Mouse (Mus musculus): ENCODE measurements at regions not wholly inside any gene's neighbourhood (a gene's known extent, or its start where the extent isn't known, plus 50 kb on each side); places are given as distances from the start of the nearest gene placed in this dataset.

DNA sequence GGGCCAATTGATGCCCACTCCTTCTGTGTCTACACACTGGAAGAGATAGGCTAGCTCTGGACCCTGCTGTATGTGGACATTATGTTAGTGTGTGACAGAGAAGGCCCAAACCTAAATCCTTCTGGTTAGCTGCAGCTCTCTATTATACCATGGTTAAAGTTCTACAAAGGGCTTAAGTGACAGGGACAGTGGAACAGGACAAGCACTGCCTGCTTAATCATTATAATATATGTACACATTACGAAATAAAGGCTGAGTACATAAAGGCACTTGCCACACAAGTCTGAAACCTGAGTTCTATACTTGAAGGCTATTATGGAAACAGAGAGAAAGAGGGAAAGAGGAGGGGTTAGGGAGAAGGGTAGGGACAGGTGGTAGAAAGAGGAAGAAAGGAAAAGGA is 55.2 kb downstream of the Rdh14 start:
- no peak overlapping the region for H3K9ac ChIP-seq (replicated peaks; ENCODE audit: low read depth, low read length)
- no peak overlapping the region for H3K27ac ChIP-seq (ENCODE audit: low read length)
- no peaks in the 10 kb centered on the region for H3K4me1 ChIP-seq (replicated peaks; ENCODE audit: control insufficient read depth, insufficient read depth, low read length)
- H3K9me3 ChIP-seq (ENCODE audit: control insufficient read depth, low read length): no peaks in the 10 kb centered on the region
- H3K36me3 ChIP-seq (ENCODE audit: control insufficient read depth, insufficient read depth): no peaks in the 10 kb centered on the region
- no peak overlapping the region for H3K4me2 ChIP-seq (ENCODE audit: low read length)
- H3K27me3 ChIP-seq (replicated peaks; ENCODE audit: control insufficient read depth, insufficient read depth, low read length): no peaks in the 10 kb centered on the region
- 69% methylated on average over 1 of the region's 1 CpGs for WGBS
- H3K4me3 ChIP-seq (replicated peaks; ENCODE audit: low read length): no peak overlapping the region
- no peak for ATAC-seq

DNA sequence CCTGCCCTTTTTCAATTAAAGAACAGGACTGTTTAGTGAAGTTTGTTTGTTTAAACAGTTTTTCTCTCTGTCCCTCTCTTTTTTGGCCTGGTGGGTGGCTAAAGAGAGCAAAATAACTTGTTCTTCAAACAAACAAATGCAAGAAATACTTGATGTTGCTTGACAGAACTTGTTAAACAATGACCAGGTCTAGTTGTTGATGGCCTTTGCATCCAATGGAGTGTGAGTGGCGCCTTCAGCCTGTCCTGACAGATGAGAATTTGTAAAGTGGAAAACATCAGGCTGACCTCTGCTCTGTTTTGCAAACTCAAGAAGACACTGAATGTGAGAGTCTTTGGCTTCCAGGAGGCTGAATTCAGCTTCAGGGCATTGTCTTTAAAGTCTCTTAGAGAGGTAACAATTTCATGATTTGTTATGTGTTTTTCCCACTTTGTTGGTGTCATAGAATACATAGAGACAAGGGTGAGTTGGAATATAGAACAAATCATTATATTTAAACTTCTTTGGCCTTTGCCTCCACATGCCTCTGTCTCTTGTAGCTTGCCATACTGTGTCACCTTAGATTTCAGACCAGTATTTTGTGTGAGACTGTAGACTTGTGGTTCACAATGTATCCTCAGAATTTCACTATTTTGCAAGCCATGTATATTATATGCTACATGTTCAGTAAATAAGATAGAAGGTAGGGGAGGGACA is 67.5 kb downstream of the Rdh14 start:
- Histone ChIP-seq H3K9ac (replicated peaks; ENCODE audit: low read depth, low read length) (no peak overlapping the region), H3K36me3 (ENCODE audit: control insufficient read depth, insufficient read depth) (no peaks in the 10 kb centered on the region), H3K4me2 (ENCODE audit: low read length) (no peak overlapping the region), H3K27ac (ENCODE audit: low read length) (no peak overlapping the region), H3K4me1 (replicated peaks; ENCODE audit: control insufficient read depth, insufficient read depth, low read length) (no peaks in the 10 kb centered on the region), H3K9me3 (ENCODE audit: control insufficient read depth, low read length) (no peaks in the 10 kb centered on the region), H3K4me3 (replicated peaks; ENCODE audit: low read length) (no peak overlapping the region), H3K27me3 (replicated peaks; ENCODE audit: control insufficient read depth, insufficient read depth, low read length) (no peaks in the 10 kb centered on the region)
- 85% methylated on average over 1 of the region's 1 CpGs for WGBS
- no peak for ATAC-seq

DNA sequence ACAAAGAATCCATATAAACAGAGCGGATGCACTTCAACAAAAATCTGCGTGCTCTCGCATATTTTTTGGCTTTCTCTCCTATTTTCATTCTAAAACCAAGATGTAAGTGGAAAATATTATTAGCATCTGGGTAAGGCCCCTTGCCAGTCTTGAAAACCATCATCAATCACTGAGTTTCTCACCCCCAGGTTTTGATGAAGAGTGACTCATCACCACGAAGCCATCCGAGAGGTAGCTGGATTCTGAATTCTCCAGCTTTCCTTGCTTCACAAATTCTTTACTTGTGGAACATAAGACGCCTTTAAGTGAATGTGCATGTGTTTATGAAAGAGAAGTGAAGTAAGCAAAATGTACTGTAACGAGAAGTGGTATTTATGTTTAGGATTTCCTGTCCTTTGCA is 71.2 kb downstream of the Rdh14 start:
- WGBS: 94% methylated on average over 7 of the region's 7 CpGs
- Histone ChIP-seq H3K27me3 (replicated peaks; ENCODE audit: control insufficient read depth, insufficient read depth, low read length) (no peaks in the 10 kb centered on the region), H3K9ac (replicated peaks; ENCODE audit: low read depth, low read length) (no peak overlapping the region), H3K27ac (ENCODE audit: low read length) (no peak overlapping the region), H3K4me3 (replicated peaks; ENCODE audit: low read length) (no peak overlapping the region), H3K9me3 (ENCODE audit: control insufficient read depth, low read length) (no peaks in the 10 kb centered on the region), H3K4me1 (replicated peaks; ENCODE audit: control insufficient read depth, insufficient read depth, low read length) (no peaks in the 10 kb centered on the region), H3K4me2 (ENCODE audit: low read length) (no peak overlapping the region), H3K36me3 (ENCODE audit: control insufficient read depth, insufficient read depth) (no peaks in the 10 kb centered on the region)
- ATAC-seq: no peak

DNA sequence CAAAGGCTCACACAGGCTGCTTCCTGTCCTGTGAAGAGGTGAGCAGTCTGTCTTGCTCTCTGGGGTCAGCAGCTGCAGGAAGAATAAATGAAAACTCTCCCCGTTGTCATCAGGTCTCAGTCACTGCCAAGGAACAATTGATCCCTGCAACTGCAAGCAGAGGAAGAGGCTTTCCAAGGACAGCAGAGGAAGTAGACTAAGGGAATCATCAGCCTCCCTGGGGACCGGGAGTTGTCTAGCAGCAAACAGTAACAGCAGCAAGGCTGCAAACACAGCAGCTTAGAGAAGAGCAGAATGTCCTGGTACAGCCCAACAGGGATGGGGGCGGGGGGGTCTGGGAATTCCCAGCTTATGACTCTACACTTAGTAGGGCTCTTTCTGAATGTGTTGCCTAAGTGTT is 72.4 kb downstream of the Rdh14 start:
- Histone ChIP-seq H3K4me3 (replicated peaks; ENCODE audit: low read length) (no peak overlapping the region), H3K9ac (replicated peaks; ENCODE audit: low read depth, low read length) (no peak overlapping the region), H3K4me2 (ENCODE audit: low read length) (no peak overlapping the region), H3K27ac (ENCODE audit: low read length) (no peak overlapping the region), H3K4me1 (replicated peaks; ENCODE audit: control insufficient read depth, insufficient read depth, low read length) (no peaks in the 10 kb centered on the region), H3K27me3 (replicated peaks; ENCODE audit: control insufficient read depth, insufficient read depth, low read length) (no peaks in the 10 kb centered on the region), H3K36me3 (ENCODE audit: control insufficient read depth, insufficient read depth) (no peaks in the 10 kb centered on the region), H3K9me3 (ENCODE audit: control insufficient read depth, low read length) (no peaks in the 10 kb centered on the region)
- WGBS: 56% methylated on average over 3 of the region's 3 CpGs
- no peak for ATAC-seq

DNA sequence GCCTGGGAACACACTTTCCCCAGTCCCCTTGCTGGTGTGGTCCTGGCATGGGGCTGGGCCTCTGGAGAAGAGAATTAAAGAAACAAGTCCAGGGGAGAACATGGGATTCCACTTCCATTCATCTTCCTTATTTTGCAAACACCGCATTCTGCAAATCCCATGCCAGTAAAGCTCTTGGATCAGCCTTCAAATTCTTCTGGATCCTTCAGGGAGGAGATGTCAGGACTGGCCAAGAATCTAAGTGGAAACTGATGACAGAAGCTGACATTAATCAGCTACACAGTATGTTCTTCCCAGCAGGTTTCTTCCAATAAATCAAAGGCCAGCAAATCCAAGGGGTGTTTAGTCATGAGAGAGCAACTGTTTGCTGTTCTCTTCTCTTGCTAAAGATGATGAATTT is 83.4 kb downstream of the Rdh14 start:
- H3K9ac ChIP-seq (replicated peaks; ENCODE audit: low read depth, low read length): no peak overlapping the region
- no peaks in the 10 kb centered on the region for H3K36me3 ChIP-seq (ENCODE audit: control insufficient read depth, insufficient read depth)
- H3K4me3 ChIP-seq (replicated peaks; ENCODE audit: low read length): no peak overlapping the region
- no peak for ATAC-seq
- H3K4me2 ChIP-seq (ENCODE audit: low read length): no peak overlapping the region
- WGBS: 83% methylated on average over 1 of the region's 1 CpGs
- no peaks in the 10 kb centered on the region for H3K4me1 ChIP-seq (replicated peaks; ENCODE audit: control insufficient read depth, insufficient read depth, low read length)
- H3K27me3 ChIP-seq (replicated peaks; ENCODE audit: control insufficient read depth, insufficient read depth, low read length): no peaks in the 10 kb centered on the region
- H3K27ac ChIP-seq (ENCODE audit: low read length): no peak overlapping the region
- H3K9me3 ChIP-seq (ENCODE audit: control insufficient read depth, low read length): no peaks in the 10 kb centered on the region

DNA sequence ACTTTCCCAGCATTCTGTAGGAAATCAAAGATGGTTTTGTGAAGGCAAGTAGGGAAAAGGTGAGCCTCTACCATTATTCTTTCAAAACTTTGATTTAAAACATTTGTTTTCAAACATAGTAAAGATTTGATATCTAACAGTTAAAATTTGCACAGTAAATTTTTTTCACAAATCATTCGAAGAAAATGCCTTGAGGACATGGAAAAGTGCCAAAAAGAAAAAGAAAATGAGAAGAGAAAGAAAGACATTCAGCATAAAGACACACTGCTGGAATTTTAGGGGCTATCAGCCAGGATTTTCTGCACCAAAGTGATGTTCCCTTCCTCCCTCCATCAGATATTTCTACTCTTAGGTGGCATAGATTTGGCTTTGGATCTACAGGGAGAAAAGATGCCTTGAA is 90.2 kb downstream of the Rdh14 start:
- ATAC-seq: no peak
- H3K9me3 ChIP-seq (ENCODE audit: control insufficient read depth, low read length): no peaks in the 10 kb centered on the region
- no peaks in the 10 kb centered on the region for H3K36me3 ChIP-seq (ENCODE audit: control insufficient read depth, insufficient read depth)
- H3K9ac ChIP-seq (replicated peaks; ENCODE audit: low read depth, low read length): no peak overlapping the region
- H3K27me3 ChIP-seq (replicated peaks; ENCODE audit: control insufficient read depth, insufficient read depth, low read length): no peaks in the 10 kb centered on the region
- no peak overlapping the region for H3K27ac ChIP-seq (ENCODE audit: low read length)
- no peak overlapping the region for H3K4me2 ChIP-seq (ENCODE audit: low read length)
- no peak overlapping the region for H3K4me3 ChIP-seq (replicated peaks; ENCODE audit: low read length)
- H3K4me1 ChIP-seq (replicated peaks; ENCODE audit: control insufficient read depth, insufficient read depth, low read length): no peaks in the 10 kb centered on the region
- WGBS: 55% methylated on average over 1 of the region's 1 CpGs

DNA sequence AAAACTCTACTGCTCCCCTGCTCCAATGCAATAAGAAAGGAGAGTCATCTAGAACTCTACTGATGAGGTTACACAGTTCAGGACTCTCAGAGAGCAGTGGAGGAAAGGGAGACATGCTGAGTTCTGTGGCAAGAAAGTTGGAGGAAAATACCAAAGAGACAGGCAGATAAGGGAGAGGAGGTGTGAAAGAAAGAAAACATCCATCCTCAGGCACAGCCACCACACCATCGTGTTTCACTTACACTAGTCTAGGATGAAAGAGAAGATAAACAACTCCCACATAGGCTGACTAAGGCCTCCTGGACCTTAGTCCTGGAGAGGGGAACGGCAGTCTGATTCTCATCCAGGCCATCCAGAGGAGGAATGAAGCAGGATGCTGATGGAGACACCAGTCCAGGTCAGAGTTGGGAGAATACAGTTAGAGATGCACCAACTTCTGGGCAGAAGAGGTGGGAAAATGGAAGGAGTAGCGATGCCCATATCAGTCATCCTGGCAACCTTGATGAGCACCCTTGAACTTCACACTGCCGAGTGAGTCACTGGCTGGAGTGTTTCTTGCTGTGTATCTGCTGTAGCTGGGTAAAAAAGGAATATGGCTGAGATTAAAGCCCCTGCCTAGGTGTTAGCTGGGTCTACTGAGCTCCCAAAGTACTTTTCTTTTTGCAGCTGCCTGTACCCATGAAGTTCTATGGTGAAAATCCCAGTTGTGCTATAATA is 91.9 kb downstream of the Rdh14 start:
- H3K9ac ChIP-seq (replicated peaks; ENCODE audit: low read depth, low read length): no peak overlapping the region
- H3K36me3 ChIP-seq (ENCODE audit: control insufficient read depth, insufficient read depth): no peaks in the 10 kb centered on the region
- H3K4me3 ChIP-seq (replicated peaks; ENCODE audit: low read length): no peak overlapping the region
- WGBS: 90% methylated on average over 4 of the region's 4 CpGs
- no peaks in the 10 kb centered on the region for H3K27me3 ChIP-seq (replicated peaks; ENCODE audit: control insufficient read depth, insufficient read depth, low read length)
- no peak overlapping the region for H3K27ac ChIP-seq (ENCODE audit: low read length)
- no peaks in the 10 kb centered on the region for H3K9me3 ChIP-seq (ENCODE audit: control insufficient read depth, low read length)
- H3K4me2 ChIP-seq (ENCODE audit: low read length): no peak overlapping the region
- no peak for ATAC-seq
- H3K4me1 ChIP-seq (replicated peaks; ENCODE audit: control insufficient read depth, insufficient read depth, low read length): no peaks in the 10 kb centered on the region

DNA sequence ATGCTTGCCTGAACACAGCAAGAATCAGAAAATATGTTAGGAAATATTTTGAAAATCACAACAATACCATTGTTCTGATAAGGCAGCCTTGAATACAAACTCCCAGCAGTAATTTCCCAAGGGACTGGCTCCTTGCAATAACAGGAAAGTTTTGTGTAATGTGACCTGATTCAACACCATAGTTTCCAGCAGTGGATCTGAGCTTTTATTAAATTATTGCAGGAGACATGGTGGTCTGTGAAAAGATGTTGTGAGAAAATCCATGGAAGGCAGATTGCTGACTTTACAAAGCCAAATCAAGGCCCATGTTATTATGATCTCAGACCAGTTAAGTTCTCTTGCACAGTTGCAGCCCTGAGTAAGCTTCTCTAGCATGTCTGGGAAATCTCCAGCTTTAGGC is 116.1 kb downstream of the Rdh14 start:
- H3K9ac ChIP-seq (replicated peaks; ENCODE audit: low read depth, low read length): no peak overlapping the region
- no peak overlapping the region for H3K27ac ChIP-seq (ENCODE audit: low read length)
- no peaks in the 10 kb centered on the region for H3K4me1 ChIP-seq (replicated peaks; ENCODE audit: control insufficient read depth, insufficient read depth, low read length)
- H3K4me3 ChIP-seq (replicated peaks; ENCODE audit: low read length): no peak overlapping the region
- no peaks in the 10 kb centered on the region for H3K36me3 ChIP-seq (ENCODE audit: control insufficient read depth, insufficient read depth)
- no peaks in the 10 kb centered on the region for H3K9me3 ChIP-seq (ENCODE audit: control insufficient read depth, low read length)
- no peak for ATAC-seq
- H3K4me2 ChIP-seq (ENCODE audit: low read length): no peak overlapping the region
- no peaks in the 10 kb centered on the region for H3K27me3 ChIP-seq (replicated peaks; ENCODE audit: control insufficient read depth, insufficient read depth, low read length)

DNA sequence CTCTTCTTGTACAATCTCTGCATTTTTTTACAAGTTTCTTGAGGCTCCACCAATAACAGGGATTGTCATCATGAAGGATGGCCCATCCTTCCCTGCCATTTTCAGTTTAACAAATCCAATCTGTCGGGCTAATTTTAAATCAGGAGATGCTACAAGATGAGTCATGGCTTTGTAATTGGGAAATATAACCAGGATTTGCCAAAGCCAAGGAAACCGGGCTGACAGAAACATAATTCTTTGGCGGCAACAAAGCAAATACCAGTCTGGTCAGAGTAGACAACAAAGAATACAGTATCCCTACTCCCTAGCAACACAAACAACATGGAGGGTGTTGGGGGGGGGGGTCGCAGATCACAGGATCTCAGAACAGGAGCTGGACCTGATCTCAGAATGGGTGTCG is 123.0 kb downstream of the Rdh14 start:
- H3K9me3 ChIP-seq (ENCODE audit: control insufficient read depth, low read length): no peaks in the 10 kb centered on the region
- H3K36me3 ChIP-seq (ENCODE audit: control insufficient read depth, insufficient read depth): no peaks in the 10 kb centered on the region
- H3K4me2 ChIP-seq (ENCODE audit: low read length): no peak overlapping the region
- H3K4me1 ChIP-seq (replicated peaks; ENCODE audit: control insufficient read depth, insufficient read depth, low read length): no peaks in the 10 kb centered on the region
- no peak for ATAC-seq
- 86% methylated on average over 5 of the region's 5 CpGs for WGBS
- H3K27ac ChIP-seq (ENCODE audit: low read length): no peak overlapping the region
- H3K4me3 ChIP-seq (replicated peaks; ENCODE audit: low read length): no peak overlapping the region
- no peak overlapping the region for H3K9ac ChIP-seq (replicated peaks; ENCODE audit: low read depth, low read length)
- no peaks in the 10 kb centered on the region for H3K27me3 ChIP-seq (replicated peaks; ENCODE audit: control insufficient read depth, insufficient read depth, low read length)

DNA sequence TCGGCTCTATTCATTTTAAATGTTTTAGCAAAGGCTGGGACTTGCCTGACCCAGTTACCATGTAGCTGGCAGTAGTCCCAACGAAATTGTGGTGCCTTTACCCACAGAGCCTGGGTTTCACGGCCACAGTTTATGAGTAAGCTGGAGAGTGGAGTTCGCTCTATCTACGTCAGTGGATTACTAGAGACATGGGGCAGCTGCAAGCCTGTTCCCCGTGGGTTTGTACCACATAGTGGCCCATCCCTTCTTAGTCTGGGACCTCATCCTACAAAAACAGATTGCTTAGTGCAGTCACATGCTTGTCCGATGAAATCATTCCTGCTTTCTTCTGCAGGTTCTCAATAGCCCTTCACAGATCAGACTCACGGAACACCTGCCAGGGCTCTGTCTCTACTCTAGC is 123.7 kb downstream of the Rdh14 start:
- ATAC-seq: no peak

More for the DNA sequence above, 123.7 kb downstream of the Rdh14 start:
- no peak overlapping the region for H3K9ac ChIP-seq (replicated peaks; ENCODE audit: low read depth, low read length)
- H3K4me2 ChIP-seq (ENCODE audit: low read length): no peak overlapping the region
- H3K27me3 ChIP-seq (replicated peaks; ENCODE audit: control insufficient read depth, insufficient read depth, low read length): no peaks in the 10 kb centered on the region
- H3K9me3 ChIP-seq (ENCODE audit: control insufficient read depth, low read length): no peaks in the 10 kb centered on the region
- no peaks in the 10 kb centered on the region for H3K36me3 ChIP-seq (ENCODE audit: control insufficient read depth, insufficient read depth)
- no peaks in the 10 kb centered on the region for H3K4me1 ChIP-seq (replicated peaks; ENCODE audit: control insufficient read depth, insufficient read depth, low read length)
- 83% methylated on average over 8 of the region's 8 CpGs for WGBS
- no peak overlapping the region for H3K4me3 ChIP-seq (replicated peaks; ENCODE audit: low read length)
- H3K27ac ChIP-seq (ENCODE audit: low read length): no peak overlapping the region
